Mouse (Mus musculus) activated CD4-positive, CD25-positive, alpha-beta regulatory T cell, adult 4 months (primary cell): ENCODE measurements around the gene Ifitm3. TPM values are rescaled to one million over a fixed set of nuclear protein-coding genes. Genes with fewer than 3 reads are reported as not detected.
"Not testable (repeated sequence)": the region's sequence is repeated elsewhere in the genome, so short reads cannot be mapped to it uniquely, and the experiment has no call there.

Source experiments
- ATAC-seq: one replicate; pipeline ENCODE4 v1.8.0; 2017
- polyA plus RNA-seq, 2 experiments: library from polyadenylated mRNA; unstranded; fragments of 100-300 nt; shearing (Covaris generic); gene quantifications; one replicate each; pipeline ENCODE4 v1.2.1; 2017

Gene Ifitm3
- polyA plus RNA-seq, 2 experiments from 2014 or later = 17.0 to 23.4 TPM

GRCm38 (mm10) chr7:140998853-140999700, 11.5 kb downstream of the Ifitm3 start:
- ATAC-seq = peak; percentile 89

- ATAC-seq = no peak
Observed at GRCm38 (mm10) chr7:140997817-140998216, 12.8 kb downstream of the Ifitm3 start.

GRCm38 (mm10) chr7:140991117-140991689, 19.4 kb downstream of the Ifitm3 start:
- peak; percentile 54 for ATAC-seq

- ATAC-seq = peak; percentile 65
Observed at GRCm38 (mm10) chr7:140990622-140991021, 19.9 kb downstream of the Ifitm3 start.

GRCm38 (mm10) chr7:140990185-140990584, 20.4 kb downstream of the Ifitm3 start:
- no peak for ATAC-seq

GRCm38 (mm10) chr7:140989022-140989421, 21.5 kb downstream of the Ifitm3 start:
- ATAC-seq = no peak

- ATAC-seq = no peak
Observed at GRCm38 (mm10) chr7:140987182-140988138, 23.1 kb downstream of the Ifitm3 start.

GRCm38 (mm10) chr7:140982971-140983370, 27.6 kb downstream of the Ifitm3 start:
- ATAC-seq = no peak

GRCm38 (mm10) chr7:140981704-140982103, 28.9 kb downstream of the Ifitm3 start:
- ATAC-seq = no peak

GRCm38 (mm10) chr7:140976720-140977119, 33.9 kb downstream of the Ifitm3 start:
- ATAC-seq = not testable (repeated sequence)

- ATAC-seq = no peak
Observed at GRCm38 (mm10) chr7:140975465-140975864, 35.1 kb downstream of the Ifitm3 start.

GRCm38 (mm10) chr7:140974940-140975339, 35.6 kb downstream of the Ifitm3 start:
- ATAC-seq = no peak

GRCm38 (mm10) chr7:140973396-140974165, 37.0 kb downstream of the Ifitm3 start:
- no peak for ATAC-seq

- ATAC-seq = no peak
Observed at GRCm38 (mm10) chr7:140971479-140972171, 38.9 kb downstream of the Ifitm3 start.

- ATAC-seq = no peak
Observed at GRCm38 (mm10) chr7:140970931-140971330, 39.6 kb downstream of the Ifitm3 start.

GRCm38 (mm10) chr7:140968710-140969109, 41.9 kb downstream of the Ifitm3 start:
- not testable (repeated sequence) for ATAC-seq

GRCm38 (mm10) chr7:140967862-140968591, 42.5 kb downstream of the Ifitm3 start:
- ATAC-seq = no peak

GRCm38 (mm10) chr7:140966921-140967320, 43.6 kb downstream of the Ifitm3 start, which contains the start of gene Ifitm1:
Ifitm1 (plus strand) TSS chr7:140967221.
- ATAC-seq = no peak

- no peak for ATAC-seq
Observed at GRCm38 (mm10) chr7:140962733-140963132, 47.8 kb downstream of the Ifitm3 start.

- no peak for ATAC-seq
Observed at GRCm38 (mm10) chr7:140961416-140961815, 49.2 kb downstream of the Ifitm3 start.

- no peak for ATAC-seq
Observed at GRCm38 (mm10) chr7:140960026-140960425, 50.5 kb downstream of the Ifitm3 start.
